Mouse (Mus musculus) kidney, postnatal 0 days (tissue): ENCODE measurements at regions not wholly inside any gene's neighbourhood (a gene's known extent, or its start where the extent isn't known, plus 50 kb on each side); places are given as distances from the start of the nearest gene placed in this dataset.
"Not testable (repeated sequence)": the region's sequence is repeated elsewhere in the genome, so short reads cannot be mapped to it uniquely, and the experiment has no call there.

Experiments
- ATAC-seq: fragments of 200-750 bp; cut with Nextera tagmentation; replicated peaks from 2 replicates; pipeline ENCODE4 v1.8.0; 2017; ENCODE audit warnings: low read depth, moderate number of reproducible peaks, moderate TSS enrichment, moderate library complexity; ENCODE audit not compliant: low FRiP score
- DNase-seq: peaks from one replicate; pipeline ENCODE4 v3.0.0-alpha.2; 2016; ENCODE audit warnings: low spot score
- H3K27ac ChIP-seq: fragments of 300-500 bp; sonication (generic); 2 replicates; pipeline ENCODE4 v1.5.1; 2014; ENCODE audit warnings: mild to moderate bottlenecking
- H3K27me3 ChIP-seq: fragments of 300-500 bp; sonication (generic); 2 replicates; pipeline ENCODE4 v1.6.1; 2014; ENCODE audit warnings: low read length, mixed read lengths; ENCODE audit not compliant: insufficient read depth
- H3K36me3 ChIP-seq: fragments of 300-500 bp; sonication (generic); 2 replicates; pipeline ENCODE4 v1.6.1; 2014; ENCODE audit warnings: low read length, mixed read lengths; ENCODE audit not compliant: insufficient read depth
- H3K4me1 ChIP-seq: fragments of 300-500 bp; sonication (generic); replicated peaks from 2 replicates; pipeline ENCODE4 v1.6.1; 2014; ENCODE audit warnings: antibody characterized with exemption, low read length, mixed read lengths; ENCODE audit not compliant: insufficient read depth
- H3K4me2 ChIP-seq: fragments of 300-500 bp; sonication (generic); 2 replicates; pipeline ENCODE4 v1.6.1; 2014; ENCODE audit warnings: mild to moderate bottlenecking, low read length, moderate library complexity, mixed read lengths
- H3K4me3 ChIP-seq: fragments of 300-500 bp; sonication (generic); replicated peaks from 2 replicates; pipeline ENCODE4 v1.5.1; 2014; ENCODE audit warnings: low read depth, low read length
- H3K9ac ChIP-seq: fragments of 300-500 bp; sonication (generic); 2 replicates; pipeline ENCODE4 v1.6.1; 2014; ENCODE audit warnings: low read depth, low read length
- H3K9me3 ChIP-seq: fragments of 300-500 bp; sonication (generic); replicated peaks from 2 replicates; pipeline ENCODE4 v1.6.1; 2016; ENCODE audit warnings: low read length, inconsistent platforms, mixed read lengths
- CTCF ChIP-seq: IDR thresholded peaks from 2 replicates; pipeline ENCODE4 v1.5.1; 2016; ENCODE audit warnings: antibody characterized with exemption, low read depth, mild to moderate bottlenecking, moderate library complexity
- WGBS: fragments of 180-500 bp; shearing (Covaris S2); extraction: QIAGEN DNeasy Blood & Tissue Kit; methylation state at CpG from one replicate; pipeline ENCODE4 v1.1.7; 2014; 5-methylcytosine and 5-hydroxymethylcytosine counted together

DNA sequence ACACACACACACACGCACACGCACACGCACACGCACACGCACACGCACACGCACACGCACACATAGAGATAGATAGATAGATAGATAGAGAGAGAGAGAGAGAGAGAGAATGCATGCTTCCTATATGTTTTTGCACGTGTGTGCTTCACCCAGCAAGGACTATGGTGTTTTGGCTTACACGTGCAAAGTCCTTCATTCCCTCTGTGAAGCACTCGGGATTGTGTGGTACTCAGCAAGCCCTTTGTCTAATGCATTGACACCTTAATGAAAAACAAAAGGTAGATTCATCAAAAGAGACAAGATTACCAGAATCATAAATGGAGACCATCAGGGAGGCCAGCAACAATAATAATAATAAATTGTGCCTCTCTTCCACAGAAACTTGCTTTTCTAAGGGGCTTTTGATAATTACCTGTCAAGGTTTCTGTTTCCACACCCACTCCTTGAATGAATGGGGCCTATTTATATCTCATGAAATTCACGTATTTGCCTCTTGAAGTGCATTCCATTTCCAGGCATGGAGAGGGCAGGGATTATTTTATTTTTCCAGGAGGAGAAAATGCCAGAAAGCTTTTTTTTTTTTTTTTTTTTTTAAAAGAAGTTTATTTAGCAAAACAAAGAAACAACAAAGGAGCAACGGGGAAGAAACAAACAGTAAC lies 93.0 kb downstream of the Btg1 start:
- H3K27ac ChIP-seq, result no peak overlapping the region

DNA sequence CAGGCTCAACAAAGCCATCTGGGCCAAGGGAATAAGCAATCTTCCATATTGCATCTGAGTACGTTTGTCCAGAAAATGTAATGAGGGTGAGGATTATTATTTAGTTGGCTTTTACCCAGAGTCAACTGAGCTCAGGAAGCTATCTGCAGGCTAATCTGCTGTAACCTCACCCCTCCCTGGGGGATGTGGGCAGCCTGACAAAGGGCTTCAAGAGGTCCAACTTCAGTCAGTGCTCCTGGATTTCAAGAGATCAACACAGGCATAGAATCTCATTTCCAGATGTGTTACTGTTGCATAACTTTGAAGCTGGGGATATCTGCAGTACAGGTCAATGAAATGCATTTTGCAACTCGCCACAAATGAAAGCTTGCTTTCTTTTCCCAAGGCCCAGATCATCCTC lies 95.2 kb downstream of the Btg1 start:
- ATAC-seq, result no peak

More for the DNA sequence above, 93.0 kb downstream of the Btg1 start:
- no peak overlapping the region for H3K4me3 ChIP-seq
- no peaks in the 10 kb centered on the region for H3K27me3 ChIP-seq
- no peaks in the 10 kb centered on the region for H3K4me1 ChIP-seq
- no peaks in the 10 kb centered on the region for H3K36me3 ChIP-seq
- H3K9me3 ChIP-seq, result no peaks in the 10 kb centered on the region
- 89% methylated on average over 13 of the region's 13 CpGs for WGBS
- TF ChIP-seq CTCF, result no peak
- DNase-seq (no peak), ATAC-seq (no peak)
- H3K4me2 ChIP-seq, result no peak overlapping the region
- no peak overlapping the region for H3K9ac ChIP-seq

DNA sequence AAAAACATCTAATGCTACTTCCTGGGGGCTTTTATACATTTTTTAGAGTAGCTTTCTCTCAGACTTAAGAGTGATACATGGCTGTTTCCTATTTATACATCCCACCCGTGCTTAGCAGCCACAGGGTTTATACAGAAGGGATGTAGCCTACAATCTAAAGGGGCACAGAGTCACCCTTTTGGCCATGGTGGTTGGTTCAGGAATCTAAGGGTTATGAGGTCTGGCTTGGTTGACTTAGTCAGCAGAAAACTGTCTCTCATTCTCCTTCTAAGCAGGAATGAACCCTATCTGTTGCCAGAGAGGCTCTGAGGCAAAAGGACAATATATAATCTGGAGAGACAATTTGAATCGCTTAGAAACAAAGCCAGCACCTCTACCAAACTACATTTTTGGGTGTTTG lies 97.9 kb downstream of the Btg1 start:
- Histone ChIP-seq H3K4me3 (no peak overlapping the region), H3K9me3 (no peaks in the 10 kb centered on the region), H3K9ac (no peak overlapping the region), H3K4me1 (no peaks in the 10 kb centered on the region), H3K4me2 (no peak overlapping the region), H3K27ac (no peak overlapping the region), H3K27me3 (no peaks in the 10 kb centered on the region), H3K36me3 (no peaks in the 10 kb centered on the region)
- DNase-seq (no peak), ATAC-seq (no peak)
- WGBS, result 75% methylated on average over 2 of the region's 2 CpGs
- no peak for TF ChIP-seq CTCF

More for the DNA sequence above, 95.2 kb downstream of the Btg1 start:
- Histone ChIP-seq H3K27ac (no peak overlapping the region), H3K27me3 (no peaks in the 10 kb centered on the region), H3K4me1 (no peaks in the 10 kb centered on the region), H3K4me2 (no peak overlapping the region), H3K4me3 (no peak overlapping the region), H3K9ac (no peak overlapping the region), H3K9me3 (no peaks in the 10 kb centered on the region), H3K36me3 (no peaks in the 10 kb centered on the region)
- 65% methylated on average over 2 of the region's 2 CpGs for WGBS
- no peak for TF ChIP-seq CTCF
- DNase-seq, result no peak

DNA sequence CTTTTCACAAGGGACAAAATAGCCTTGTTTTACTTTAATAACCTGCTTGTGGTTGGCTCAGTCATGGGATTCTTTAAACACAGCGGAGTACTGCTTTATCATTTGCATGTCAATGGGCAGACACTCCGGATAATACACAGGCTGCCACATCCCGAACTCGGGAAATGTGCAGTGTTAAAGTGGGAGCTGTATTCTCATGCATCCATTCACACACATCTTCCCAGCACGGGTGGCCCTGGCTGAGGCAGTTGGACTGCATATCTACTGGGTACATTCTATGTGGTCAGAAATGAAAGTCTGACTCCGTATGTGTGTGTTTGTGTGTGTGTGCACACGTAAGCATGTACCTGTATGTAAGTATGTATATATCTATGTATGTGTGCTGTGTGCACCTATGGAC lies 100.5 kb downstream of the Btg1 start:
- no peak for TF ChIP-seq CTCF
- H3K4me3 ChIP-seq, result no peak overlapping the region
- WGBS, result 84% methylated on average over 7 of the region's 7 CpGs

DNA sequence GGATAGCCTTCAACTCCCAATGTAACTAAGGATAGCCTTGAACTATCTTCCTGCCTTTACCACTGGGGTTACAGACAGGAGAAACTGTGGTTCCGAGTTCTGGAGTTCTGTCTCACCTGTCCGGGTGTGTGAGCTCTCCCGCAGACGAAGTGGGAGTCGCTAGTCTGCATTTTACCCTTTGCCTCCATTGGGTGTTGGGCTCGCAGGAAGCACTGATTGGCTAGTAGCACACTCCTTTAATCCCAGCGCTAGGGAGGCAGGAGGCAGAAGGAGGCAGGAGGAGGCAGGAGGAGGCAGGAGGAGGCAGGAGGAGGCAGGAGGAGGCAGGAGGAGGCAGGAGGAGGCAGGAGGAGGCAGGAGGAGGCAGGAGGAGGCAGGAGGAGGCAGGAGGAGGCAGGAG lies 101.9 kb downstream of the Btg1 start:
- WGBS, result 92% methylated on average over 7 of the region's 7 CpGs
- not testable (repeated sequence) for H3K27me3 ChIP-seq, H3K27ac ChIP-seq, DNase-seq, H3K9ac ChIP-seq, H3K4me2 ChIP-seq, H3K36me3 ChIP-seq, H3K4me1 ChIP-seq, H3K9me3 ChIP-seq, ATAC-seq, H3K4me3 ChIP-seq

More for the DNA sequence above, 100.5 kb downstream of the Btg1 start:
- H3K4me1 ChIP-seq, result no peaks in the 10 kb centered on the region
- no peak overlapping the region for H3K9ac ChIP-seq
- no peaks in the 10 kb centered on the region for H3K9me3 ChIP-seq
- DNase-seq, result no peak
- no peaks in the 10 kb centered on the region for H3K27me3 ChIP-seq
- no peak for ATAC-seq
- no peak overlapping the region for H3K4me2 ChIP-seq
- H3K36me3 ChIP-seq, result no peaks in the 10 kb centered on the region
- H3K27ac ChIP-seq, result no peak overlapping the region

DNA sequence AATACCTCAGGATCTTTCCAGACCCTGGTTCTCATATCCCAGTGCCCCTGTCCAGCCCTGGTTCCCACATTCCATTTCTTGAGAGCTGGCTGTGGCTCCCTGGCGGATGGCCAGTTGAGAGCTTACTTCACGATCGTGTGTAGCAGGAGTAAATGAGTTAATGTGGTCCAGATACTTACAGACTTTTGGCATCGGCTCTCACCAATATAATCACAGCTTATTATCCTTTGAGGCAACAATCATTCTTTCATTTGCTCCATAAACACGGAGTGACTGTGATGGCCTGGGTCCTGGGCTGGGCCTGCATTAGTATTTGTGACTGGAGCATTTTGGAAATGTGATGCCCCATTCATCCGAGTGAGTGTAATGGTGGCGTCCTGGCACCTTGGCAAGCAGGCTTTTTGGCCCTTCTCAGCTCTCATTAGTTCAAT lies 103.5 kb downstream of the Btg1 start:
- Histone ChIP-seq H3K4me3 (no peak overlapping the region), H3K9me3 (no peaks in the 10 kb centered on the region), H3K27ac (no peak overlapping the region), H3K27me3 (no peaks in the 10 kb centered on the region), H3K4me1 (no peaks in the 10 kb centered on the region), H3K9ac (no peak overlapping the region), H3K4me2 (no peak overlapping the region), H3K36me3 (no peaks in the 10 kb centered on the region)
- 72% methylated on average over 7 of the region's 7 CpGs for WGBS
- TF ChIP-seq CTCF, result no peak
- DNase-seq, result no peak
- ATAC-seq, result no peak
